Mouse (Mus musculus) neural tube, embryonic 13.5 days (tissue): ENCODE data around the gene Tex261. TPM values are rescaled to one million over a fixed set of nuclear protein-coding genes. Genes with fewer than 3 reads are reported as not detected.

Experiments
- polyA plus RNA-seq: library from polyadenylated mRNA; unstranded; fragments of >200 nt; fragmentation: Nextera tagmentation; extraction: Ambion mirVana; gene quantifications from 2 replicates; pipeline ENCODE4 v1.2.1, GENCODE M21; 2015

The Tex261 gene
- polyA plus RNA-seq, 1 experiment from 2014 or later = 66.7 TPM

Other genes with a start within 250 kb of the Tex261 start
- 1.9 and 2.0 TPM in 2 replicates for gene Actg2, start 239.5 kb downstream of the Tex261 start, polyA plus RNA-seq
- gene Stambp, start 203.1 kb downstream of the Tex261 start, polyA plus RNA-seq = 46.4 and 49.3 TPM in 2 replicates
- gene Clec4f, start 119.6 kb downstream of the Tex261 start, polyA plus RNA-seq = not detected in 2 replicates
- not detected in 2 replicates for gene Cd207, start 98.0 kb downstream of the Tex261 start, polyA plus RNA-seq
- 0.15 TPM in 1 of 2 replicates, not detected in the other for gene Vax2, start 64.5 kb downstream of the Tex261 start, polyA plus RNA-seq
- not detected in 2 replicates for gene Atp6v1b1, start 32.8 kb downstream of the Tex261 start, polyA plus RNA-seq
- gene Ankrd53, start 13.2 kb downstream of the Tex261 start, polyA plus RNA-seq = not detected in 2 replicates
- 86.3 and 91.3 TPM in 2 replicates for gene Nagk, start 19.2 kb upstream of the Tex261 start, polyA plus RNA-seq
- gene Paip2b, start 55.9 kb upstream of the Tex261 start, polyA plus RNA-seq = 23.2 and 23.9 TPM in 2 replicates
- gene Zfp638, start 91.3 kb upstream of the Tex261 start, polyA plus RNA-seq = 77.2 and 84.7 TPM in 2 replicates
- gene Dysf, start 232.8 kb upstream of the Tex261 start, polyA plus RNA-seq = 5.6 and 6.4 TPM in 2 replicates